Mouse (Mus musculus) liver, adult 2 months (tissue): ENCODE results near the gene Gm5724.

Experiments used
- CTCF ChIP-seq: fragments of 200-500 bp; IDR thresholded peaks from 2 replicates; pipeline ENCODE4 v1.5.1; 2011; ENCODE audit warnings: low read depth, low read length, control low read depth
- POLR2A ChIP-seq: fragments of 200-500 bp; IDR thresholded peaks from 2 replicates; pipeline ENCODE4 v1.6.1; 2011; ENCODE audit warnings: low read length, control low read depth; ENCODE audit not compliant: insufficient read depth; ENCODE audit errors: extremely low read depth

GRCm38 (mm10) chr6:141687008-141687407 is 86.6 kb downstream of the Gm5724 start:
- TF ChIP-seq POLR2A, result no peak
- TF ChIP-seq CTCF, result no peak
